Mouse (Mus musculus): Measurements from ENCODE around the gene Zfp661.
"Not testable (repeated sequence)": the region's sequence is repeated elsewhere in the genome, so short reads cannot be mapped to it uniquely, and the experiment has no call there.

The Zfp661 gene

DNA sequence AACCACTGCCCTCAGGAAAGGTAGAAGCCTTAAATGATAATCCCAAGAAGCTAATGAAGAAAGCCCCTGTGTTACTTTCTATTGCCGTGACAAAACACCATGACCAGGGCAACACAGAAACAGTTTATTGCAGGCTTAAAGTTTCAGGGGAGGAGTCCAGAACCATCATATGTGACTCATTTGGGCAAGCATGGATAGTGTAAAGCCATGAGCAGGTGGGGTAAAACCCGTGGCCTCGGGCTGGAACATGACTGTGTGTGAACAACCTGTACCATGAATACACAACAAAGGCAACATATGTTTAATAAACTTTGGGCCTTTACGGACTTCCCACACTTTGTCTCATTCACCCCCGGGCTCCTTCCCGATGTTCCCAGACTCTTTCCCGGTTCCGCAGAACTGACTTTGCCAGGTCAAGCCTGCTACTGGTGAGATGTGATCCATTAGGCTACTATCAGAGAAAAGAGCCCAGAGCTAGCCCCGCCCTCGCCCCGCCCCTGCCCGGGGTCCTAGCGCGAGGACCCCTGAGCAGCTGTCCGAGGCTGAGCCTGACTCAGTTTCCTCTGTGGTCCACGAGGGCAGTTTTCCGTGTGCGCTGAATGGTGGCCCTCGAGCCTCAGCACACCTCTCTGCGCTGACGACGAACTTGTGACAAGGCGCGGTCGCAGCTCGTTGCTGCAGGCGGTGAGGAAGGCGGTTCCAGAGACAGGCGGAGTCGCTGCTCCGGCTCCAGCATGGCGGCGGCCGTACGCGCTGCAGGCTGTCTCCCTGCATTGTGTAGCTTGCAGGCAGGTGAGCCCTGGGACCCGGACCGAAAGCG, at the start of gene Zfp661, which contains the start of gene Mrps5:
Gene Zfp661, minus strand, starts transcription at position 401 of the 820 bp plus-strand sequence.
Gene Mrps5, plus strand, starts transcription at position 529 of the 820 bp plus-strand sequence.
- DNase-seq, result peak; percentile 92 to 94

DNA sequence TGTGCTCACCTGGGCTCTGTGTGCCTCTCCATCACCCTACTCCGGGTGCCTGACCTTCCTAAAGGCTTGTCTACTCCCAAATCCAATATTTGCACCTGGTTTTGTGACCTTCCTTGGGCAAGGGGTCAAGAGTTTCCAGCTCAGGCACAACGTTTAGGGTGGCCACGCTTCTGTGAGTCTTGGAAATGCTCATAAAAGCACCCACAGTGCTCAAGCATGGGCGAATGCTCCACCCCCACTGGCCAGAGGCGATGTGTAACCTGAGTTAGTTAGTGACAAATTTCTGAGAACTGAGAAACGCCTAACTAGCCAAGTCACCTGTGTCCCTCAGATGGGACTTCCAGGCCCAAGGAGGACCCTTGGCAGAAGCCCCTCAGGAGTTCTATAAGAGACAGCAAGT, 48.7 kb upstream of the Zfp661 start:
- peak; percentile 61 to 77 for DNase-seq

DNA sequence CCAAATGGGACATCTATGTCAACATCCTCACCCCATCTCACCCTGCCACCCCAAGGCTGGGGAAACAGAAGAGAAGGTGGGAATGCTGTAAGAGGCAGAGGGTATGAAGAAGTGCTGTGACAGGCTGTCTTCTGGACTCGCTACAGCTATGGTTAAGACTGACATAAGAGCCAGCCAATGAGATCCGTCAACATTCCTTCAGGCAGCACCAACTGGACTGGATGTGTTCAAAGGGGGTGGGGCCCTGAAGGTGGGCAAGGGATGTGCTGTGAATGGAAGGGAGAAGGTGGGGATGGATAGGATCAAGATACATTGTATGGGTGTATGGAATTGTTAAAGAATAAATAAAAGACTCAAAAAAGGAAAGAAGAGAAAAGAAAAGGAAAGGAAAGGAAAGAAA, 45.7 kb upstream of the Zfp661 start:
- no peak for DNase-seq

DNA sequence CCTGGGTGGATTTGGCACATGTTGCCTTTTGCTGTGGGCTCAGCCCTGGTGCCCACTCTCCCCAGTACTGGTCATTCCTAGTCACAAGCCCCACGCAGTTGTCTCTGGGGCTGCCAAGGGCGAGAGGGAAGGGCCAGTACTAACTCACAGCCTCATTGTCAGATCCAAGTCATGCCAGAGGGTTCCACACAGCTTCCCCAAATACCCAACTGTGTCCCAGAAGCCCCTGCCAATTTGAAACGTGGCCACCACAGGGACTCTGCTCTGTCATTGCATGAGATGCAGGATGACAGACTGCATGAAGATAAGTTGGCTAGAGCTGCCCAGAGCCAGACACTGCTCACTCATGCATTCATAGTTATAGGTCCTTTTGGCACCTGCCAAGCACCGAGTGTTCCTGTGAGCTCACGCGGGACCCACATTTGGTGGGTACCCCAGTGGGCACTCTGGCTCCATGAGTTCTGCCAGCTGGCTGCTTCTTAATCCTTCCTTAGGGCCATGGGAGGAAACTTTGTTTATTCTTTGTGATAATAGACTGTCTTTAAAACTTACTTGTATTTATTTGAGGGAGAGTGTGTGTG, 41.2 kb upstream of the Zfp661 start:
- no peak for DNase-seq

DNA sequence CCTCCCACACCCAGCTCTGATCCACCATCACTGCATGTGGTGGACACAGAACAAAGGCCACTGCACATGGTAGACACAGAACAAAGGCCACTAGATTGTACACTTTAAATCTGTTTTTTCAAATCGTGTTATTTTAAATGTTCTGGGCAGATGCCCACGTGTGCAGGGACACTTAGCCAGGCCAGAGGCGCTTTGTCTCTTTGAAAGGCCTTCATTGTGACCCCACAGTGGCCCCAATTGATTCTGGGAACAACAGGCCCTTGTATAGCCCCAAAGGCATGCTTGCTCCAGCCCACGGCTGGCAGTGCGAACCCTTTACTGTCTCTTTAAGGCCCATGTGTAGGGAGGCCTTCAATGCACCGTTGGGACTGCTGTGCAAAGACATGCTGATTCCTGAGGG, 40.5 kb upstream of the Zfp661 start:
- DNase-seq, result no peak

DNA sequence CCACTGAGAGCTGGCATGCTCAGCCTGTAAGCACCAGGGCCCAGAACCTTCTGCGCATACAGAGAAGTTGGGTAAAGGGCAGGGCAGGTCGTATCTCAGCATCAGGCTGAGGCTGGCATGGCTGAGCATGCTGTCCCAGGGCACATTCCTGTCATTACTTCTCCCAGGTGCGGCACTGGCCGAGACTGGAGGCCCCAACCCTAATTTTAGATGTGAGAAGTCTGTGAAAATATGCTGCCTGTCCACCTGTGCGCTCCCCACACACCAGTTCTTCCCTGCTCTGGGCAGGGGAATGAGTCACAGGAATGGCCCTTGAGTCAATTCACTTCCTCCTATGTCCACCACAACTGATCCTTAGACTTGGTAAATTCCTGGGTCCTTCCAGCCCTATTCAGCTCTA, 38.8 kb upstream of the Zfp661 start:
- peak; percentile 32 to 60 for DNase-seq

DNA sequence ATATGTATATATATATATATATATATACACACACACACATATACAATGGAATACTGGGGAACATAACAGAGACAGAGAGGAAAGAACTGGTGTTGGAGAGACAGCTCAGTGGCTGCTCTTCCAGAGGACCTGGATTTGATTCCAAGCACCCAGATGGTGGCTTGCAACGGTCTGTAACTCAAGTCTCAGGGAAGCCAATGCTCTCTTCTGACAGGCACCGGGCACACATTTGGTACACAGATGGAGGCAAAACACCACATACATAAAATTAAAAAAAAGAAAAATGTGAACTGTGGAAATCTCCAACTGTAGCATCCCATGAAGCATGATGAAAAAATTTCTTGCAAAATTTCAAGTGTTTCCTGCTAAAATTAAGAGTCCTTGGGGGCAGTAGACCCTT, 37.9 kb upstream of the Zfp661 start:
- DNase-seq, result no peak

DNA sequence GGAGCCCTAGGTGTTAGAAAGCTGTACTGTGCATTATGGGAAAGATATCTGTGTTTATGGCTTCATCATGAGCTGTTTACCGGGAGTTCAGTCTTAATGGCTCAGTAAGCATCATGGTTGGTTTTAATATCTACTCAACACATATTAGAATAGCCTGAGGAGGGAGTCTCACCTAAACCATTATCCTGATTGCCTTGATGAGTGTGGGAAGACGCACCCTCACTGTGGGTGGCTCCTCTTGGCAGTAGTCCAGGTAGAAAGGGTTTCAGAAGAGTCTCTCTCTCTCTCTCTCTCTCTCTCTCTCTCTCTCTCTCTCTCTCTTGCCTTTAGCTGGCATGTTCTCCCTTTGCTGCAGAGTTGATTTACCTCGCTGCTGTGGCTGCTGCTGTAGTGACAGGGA, 35.2 kb upstream of the Zfp661 start:
- no peak for DNase-seq

DNA sequence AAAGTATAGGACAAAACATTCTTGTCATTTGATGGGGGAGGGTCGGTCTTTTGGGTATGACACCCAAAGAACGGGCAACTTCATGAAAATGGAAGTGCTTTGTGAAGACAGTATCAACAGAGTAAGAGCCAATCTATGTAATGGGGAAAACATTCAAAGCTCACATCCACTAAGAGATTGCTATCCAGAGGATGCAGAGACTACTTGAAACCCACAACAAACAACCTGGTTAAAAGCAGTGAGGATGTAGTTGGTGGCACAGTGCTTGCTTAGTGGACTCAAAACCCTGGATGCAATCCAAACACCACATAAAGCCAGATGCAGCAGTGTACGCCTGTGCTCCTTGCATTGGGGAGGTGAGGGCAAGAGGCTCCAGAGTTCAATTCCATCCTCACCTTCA, 32.4 kb upstream of the Zfp661 start:
- DNase-seq, result no peak

DNA sequence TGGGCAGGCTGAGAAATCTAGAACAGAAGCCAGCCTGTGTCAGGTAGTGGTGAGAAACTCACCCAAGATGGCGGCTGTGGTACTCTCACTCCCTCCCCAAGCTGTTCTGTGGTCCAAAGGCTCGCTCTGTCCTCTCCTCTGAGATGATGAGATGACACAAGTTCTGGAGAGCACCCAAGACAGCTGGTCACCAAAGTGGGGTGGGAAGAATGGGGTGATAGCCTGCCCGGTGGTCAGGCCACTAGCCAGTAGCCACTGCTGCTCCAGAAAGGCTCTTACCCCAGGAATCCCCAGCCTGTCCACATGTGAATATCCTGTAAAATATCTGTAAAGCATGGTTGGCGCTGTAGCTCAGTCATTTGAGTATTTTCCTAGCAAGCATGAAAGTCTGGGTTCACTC, 25.4 kb upstream of the Zfp661 start:
- no peak for DNase-seq

DNA sequence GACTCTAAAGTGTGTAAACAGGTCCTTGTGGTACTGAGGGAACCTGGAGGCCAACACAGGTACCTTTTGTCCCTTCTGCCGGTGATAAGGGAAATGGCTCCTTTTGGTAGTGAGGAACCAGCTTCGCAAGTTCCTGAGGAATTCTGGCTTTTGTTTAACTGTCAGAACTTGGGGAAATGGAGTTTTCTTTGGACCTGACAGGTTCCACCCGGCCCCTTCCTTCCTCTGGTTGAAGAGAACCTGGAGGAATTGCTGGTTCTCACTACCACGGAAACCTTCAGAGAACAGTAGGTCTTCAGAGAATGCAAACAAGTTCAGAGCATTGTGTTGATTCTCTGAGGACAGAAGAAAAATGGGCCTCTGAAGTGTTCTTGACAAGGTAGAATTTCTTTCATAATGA, 24.5 kb upstream of the Zfp661 start:
- no peak for DNase-seq

DNA sequence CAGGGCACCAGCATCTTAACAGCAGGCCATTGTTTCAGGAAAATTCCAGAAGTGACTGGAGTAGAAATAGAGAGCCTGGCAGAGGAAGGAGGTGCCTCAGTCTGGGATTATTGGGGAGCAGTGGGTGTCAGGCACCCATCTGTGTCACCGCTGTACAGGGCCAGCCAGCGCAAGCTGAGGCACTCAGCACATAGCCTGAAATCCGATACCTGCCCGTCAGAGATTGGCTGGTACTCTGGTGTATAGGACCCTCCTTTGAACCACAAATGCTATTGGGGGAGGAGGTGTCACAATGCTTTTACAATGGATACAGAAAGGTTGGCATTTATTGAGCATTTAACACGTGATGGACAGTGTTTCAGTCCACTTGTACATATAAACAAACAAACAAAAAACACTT, 22.1 kb upstream of the Zfp661 start:
- peak in 1 of 2 experiments; percentile 32 for DNase-seq

DNA sequence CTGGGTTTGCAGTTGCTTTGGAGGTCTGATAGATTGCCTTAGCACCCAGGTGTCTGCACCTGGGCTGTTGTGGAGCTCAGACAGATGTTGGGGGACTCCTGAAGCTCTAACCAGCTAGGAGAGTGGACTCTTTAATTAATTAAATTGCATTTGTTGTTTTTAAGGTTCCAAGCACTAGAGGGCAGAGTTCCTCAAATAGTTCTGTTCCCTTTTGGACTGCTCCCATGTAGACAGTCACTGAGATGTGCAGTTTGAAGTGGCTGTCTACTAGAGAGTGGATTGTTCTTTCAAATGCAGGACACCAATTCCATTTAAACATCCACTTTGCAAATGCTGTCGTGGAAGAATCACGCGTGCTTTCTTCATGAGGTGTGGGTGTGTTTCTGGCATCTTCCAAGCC, 21.3 kb upstream of the Zfp661 start:
- DNase-seq, result peak in 1 of 2 experiments; percentile 14

DNA sequence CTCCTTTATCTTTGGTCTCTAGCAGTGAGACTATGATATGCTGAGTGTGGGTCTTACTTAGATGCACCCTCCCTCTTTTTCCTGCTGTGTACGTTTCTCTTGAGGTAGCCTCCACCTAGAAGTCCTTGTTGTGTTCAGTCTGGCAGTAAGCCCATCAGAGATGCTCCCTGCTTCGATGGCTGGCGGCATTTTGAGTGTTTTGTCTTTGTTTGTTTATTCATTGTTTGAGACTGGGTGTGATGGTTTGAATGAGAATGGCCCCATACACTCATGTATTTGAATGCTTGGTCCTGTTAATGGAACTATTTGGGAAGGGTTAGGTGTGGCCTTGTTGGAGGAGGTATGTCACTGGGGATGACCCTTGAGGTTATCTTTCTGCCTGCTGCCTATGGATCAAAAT, 18.3 kb upstream of the Zfp661 start:
- DNase-seq, result no peak

DNA sequence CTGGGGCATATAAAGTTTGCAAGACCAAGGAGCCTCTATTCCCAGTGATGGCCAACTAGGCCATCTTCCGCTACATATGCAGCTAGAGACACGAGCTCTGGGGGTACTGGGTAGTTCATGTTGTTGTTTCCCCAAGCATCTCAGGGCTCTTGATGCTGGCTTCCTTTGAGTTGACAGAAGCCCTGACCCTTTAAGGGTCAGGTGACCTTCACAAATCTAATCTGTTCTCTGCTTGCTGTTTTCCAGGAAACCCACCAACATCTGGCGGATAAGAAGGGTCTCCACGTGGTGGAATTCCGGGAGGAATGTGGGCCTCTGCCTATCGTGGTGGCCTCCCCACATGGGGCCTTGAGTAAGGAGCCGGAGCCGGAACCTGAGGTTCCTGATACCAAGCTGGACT, 16.5 kb upstream of the Zfp661 start:
- not testable (repeated sequence) for DNase-seq

DNA sequence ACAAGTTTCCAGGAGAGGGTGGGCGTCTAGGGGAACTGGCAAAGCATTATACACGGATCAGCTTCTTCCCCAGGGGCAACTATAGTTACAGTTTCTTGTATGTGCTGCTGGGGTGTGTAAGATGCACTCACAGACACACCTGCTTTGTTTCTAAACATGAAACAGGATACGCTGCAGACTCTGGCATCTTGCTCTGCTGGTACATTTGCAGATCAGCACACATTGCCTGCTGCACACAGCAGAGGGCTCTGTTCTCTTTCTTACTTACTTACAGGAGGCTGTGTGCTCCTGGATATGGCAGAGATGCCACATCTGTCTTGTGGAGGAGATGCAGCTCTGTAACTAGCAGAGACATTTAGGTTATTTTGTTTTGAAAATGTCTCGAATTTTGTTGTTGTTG, 3.9 kb upstream of the Zfp661 start:
- DNase-seq, result peak; percentile 13 to 33

DNA sequence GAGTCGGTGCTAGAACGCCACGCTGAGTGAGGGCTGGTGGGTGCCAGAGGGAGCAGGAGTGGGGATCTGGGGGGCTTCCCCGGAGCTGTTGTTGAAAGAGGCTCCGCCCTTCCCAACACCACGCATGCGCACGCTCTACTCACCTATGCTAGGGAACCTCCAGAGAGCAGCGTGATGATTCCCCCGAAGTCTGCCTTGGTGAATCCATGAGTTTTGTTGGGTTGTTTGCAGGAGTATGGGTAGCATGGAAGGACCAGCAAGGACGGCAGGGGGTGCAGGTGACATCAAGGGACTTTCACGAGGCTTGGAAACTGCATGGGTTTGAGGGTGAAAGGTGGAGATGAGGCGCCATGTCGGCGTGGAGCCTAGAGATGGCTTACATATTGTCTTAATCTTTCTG, 3.3 kb upstream of the Zfp661 start:
- peak; percentile 12 to 13 for DNase-seq

DNA sequence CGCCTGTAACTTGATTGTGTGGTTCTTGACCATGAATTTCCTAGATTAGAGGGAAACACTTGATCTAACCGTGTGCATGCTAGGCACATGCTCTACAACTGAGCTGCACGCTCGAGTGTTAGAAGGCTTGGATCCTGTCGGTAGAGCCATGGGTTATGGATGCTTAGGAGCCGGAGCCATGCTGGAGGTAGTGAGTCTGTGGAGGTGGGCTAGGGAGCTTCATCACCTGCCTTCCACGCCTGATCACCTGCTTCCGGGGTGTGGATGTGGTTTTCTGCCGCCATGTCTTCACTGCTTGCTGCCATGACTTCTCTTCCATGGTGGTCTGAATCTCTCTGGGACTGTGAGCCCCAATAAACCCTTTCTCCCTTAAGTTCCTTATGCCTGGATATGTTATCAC, 2.0 kb upstream of the Zfp661 start:
- no peak for DNase-seq

DNA sequence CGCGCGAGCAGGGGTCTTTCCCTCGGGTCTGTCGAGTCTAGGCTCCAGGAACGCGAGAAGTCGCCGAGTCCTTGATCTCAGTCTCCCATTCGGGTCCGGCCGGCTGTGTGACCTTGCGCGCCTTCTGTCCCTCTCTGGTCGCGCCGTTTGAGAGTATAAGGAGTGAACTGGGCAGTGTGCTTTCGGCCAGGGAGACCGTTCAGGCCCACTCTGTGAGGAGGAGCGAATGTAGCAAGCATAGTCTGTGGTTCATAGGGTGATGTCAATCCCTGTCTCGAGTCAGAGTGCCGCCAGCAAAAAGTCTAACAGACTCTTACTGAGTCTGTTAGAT, 585 bp upstream of the Zfp661 start:
- no peak for DNase-seq

DNA sequence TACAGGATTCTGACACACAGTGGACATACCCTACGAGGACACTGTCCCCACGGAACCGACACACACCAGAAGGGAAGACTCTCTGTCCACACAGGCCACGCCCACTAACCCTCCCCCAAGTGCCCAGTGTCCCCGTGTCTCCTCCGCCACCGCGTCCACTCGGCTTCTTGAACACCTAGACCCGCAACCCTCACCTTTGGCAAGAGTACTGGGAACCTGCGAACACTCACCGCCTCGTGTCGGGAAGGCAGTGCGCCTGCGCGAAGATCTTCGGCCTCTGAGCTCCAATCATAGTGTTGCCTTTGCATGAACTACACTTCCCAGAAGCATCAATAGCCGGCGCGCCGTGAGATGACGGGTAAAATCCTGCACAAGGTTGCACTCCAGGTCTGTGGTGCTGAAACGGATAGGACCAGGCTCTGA, 2.4 kb downstream of the Zfp661 start:
- DNase-seq, result peak; percentile 93 to 96

DNA sequence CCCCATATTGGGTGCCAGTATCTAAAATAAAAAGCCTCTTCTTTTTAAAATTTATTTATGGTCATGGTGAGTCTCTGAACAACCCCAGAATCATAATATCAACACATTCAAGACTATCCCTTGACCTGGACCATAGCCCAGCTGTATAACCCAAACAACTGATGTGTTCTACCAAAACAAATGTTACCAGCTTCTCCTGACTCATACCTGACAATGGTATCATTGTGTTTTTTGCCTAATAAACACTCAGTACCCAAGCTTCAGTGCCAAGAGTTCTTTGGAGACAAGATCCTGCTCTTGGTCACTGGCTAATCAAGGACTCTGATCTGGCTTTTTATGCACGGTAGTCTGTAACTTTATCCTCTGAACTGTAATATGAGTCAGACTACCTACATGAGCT, 13.6 kb downstream of the Zfp661 start:
- DNase-seq, result no peak

DNA sequence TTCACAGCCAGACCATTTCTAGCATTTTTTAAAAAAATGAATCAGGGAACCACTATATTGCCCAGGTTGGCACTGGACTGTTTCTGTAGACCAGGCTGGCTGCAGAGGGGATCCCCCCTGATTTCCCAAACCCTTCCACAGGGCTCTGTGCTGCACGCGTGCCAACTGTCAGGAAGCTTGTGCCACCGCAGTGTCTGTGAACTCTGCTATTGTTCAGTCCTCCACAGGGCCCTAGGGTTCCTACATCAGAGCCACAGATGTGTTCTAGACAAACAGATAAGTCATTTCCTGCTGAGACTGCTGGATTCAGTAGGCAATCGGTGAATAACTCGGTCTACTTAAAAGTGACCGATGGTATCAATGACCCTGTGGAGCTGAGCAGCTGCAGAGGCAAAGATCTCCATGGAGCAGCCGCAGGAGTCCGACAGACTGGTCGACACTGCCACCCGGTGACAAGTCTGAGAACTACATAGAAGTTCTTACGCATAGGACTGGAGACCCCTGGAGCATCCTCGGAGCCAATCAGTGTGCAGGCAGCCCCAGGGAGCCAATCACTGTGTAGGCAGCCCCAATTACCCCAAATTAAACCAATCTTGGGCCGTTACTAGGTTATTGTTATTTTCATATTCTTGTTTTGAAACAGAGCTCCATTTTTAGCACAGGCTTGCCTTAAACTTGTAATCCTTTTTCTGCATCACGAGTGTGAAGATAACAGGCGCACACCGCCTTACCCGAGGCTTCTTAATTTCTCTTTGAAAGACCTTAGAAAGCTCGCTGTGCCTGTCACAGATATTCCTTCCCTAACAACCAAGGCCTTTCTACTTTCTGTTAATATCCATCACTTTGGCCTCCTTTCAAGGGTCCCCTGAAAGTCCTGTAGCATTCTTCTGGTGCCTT, 27.6 kb downstream of the Zfp661 start:
- DNase-seq, result peak; percentile 93

DNA sequence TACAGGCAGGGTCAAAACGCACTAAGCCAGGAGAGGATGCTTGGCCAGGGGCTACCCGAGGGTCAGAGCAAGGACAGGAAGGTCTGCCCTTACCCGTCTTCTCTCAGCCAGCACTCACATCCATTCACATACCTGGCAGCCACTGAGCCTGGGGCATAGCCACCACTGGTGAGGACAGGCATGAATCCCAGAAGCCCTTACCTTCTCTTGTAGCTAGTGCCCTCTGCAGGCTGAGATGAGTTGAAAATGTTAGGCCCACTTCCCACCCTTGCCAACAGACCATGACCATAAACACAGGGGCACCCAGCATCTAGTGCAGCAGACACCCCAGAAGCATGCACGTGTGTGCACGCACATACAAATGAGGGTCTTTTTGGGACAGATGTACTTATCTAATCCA, 35.8 kb downstream of the Zfp661 start:
- DNase-seq, result peak; percentile 22 to 42

DNA sequence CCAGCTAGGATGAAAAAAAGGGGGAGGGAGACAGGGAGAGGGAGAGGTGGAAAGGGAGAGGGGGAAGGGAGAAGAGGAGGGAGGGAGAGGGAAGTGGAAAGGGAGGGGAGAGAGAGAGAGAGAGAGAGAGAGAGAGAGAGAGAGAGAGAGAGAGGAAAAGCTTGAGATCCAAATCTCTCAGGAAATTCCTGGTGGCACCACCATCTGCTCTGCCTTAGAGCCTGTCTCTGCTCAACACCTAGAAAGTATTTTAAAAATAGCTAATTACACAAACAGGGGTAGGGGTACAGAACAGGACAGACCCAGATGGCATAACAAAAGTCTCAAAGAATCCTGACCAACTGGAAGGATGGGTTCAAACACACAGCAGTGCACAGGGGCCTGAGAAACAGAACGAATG, 36.4 kb downstream of the Zfp661 start:
- no peak for DNase-seq
